Mouse (Mus musculus): ENCODE measurements around the gene Tmem109. TPM values are rescaled to one million over a fixed set of nuclear protein-coding genes. Genes with fewer than 3 reads are reported as not detected.

The Tmem109 gene
- total and polyA plus RNA-seq, 2 experiments from 2014 or later = 22.9 to 39.3 TPM

DNA sequence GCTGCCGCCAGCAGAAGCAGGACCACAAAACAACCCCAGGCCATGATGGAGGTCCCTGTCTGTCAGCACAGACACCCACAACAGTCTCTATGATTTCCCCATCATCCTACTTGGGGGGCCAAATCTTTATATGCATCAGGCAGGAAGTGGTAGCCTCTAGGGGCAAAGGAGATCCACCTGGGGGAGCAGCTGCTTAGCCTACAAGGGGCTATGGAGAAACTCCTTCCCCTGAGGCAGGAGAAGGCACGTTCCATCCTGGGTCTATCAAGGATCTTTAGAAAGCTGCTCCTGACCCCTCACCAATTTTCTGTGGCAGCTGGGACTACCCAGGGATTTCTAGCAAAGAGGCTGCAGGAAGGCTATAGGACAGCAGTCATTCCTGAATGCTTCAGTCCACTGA is 38.7 kb upstream of the Tmem109 start, which contains the start of gene Zp1:
TSS of gene Zp1 (minus strand) at position 101 of the 400 bp plus-strand sequence.
- Histone ChIP-seq H3K4me1 (ENCODE audit: insufficient read depth, low read length) (peaks cover 6% of the 10 kb centered on the region; the same call in 1 of the 2 replicates), H3K27me3 (ENCODE audit: insufficient read depth, low read length) (no peaks in the 10 kb centered on the region), H3K4me2 (ENCODE audit: low read depth, low read length, poor library complexity, severe bottlenecking) (no peak within 1 kb of the TSS), H3K4me3 (ENCODE audit: low read depth, low read length) (no peak within 1 kb of the TSS), H3K9ac (replicated peaks; ENCODE audit: low read length, poor library complexity, severe bottlenecking) (no peak within 1 kb of the TSS), H3K9me3 (ENCODE audit: low read length) (no peaks in the 10 kb centered on the region), H3K27ac (ENCODE audit: low read depth, low read length) (no peak within 1 kb of the TSS), H3K36me3 (ENCODE audit: insufficient read depth, low read length) (no peaks in the 10 kb centered on the region)
- ATAC-seq (ENCODE audit: low FRiP score) (no peak), DNase-seq (ENCODE audit: low spot score) (no peak)
- no peak for TF ChIP-seq CTCF (IDR thresholded peaks at IDR 0.05)
- WGBS = 64% methylated on average over 2 of the region's 2 CpGs

- Histone ChIP-seq H3K9ac (replicated peaks; ENCODE audit: low read length, poor library complexity, severe bottlenecking) (no peak overlapping the region), H3K27me3 (ENCODE audit: insufficient read depth, low read length) (no peaks in the 10 kb centered on the region), H3K27ac (ENCODE audit: low read depth, low read length) (peak overlapping the region; percentile 8), H3K4me3 (ENCODE audit: low read depth, low read length) (no peak overlapping the region), H3K9me3 (ENCODE audit: low read length) (no peaks in the 10 kb centered on the region), H3K36me3 (ENCODE audit: insufficient read depth, low read length) (no peaks in the 10 kb centered on the region), H3K4me1 (ENCODE audit: insufficient read depth, low read length) (peaks cover 6% of the 10 kb centered on the region; the same call in 1 of the 2 replicates), H3K4me2 (ENCODE audit: low read depth, low read length, poor library complexity, severe bottlenecking) (no peak overlapping the region)
- WGBS = 81% methylated on average over 10 of the region's 10 CpGs
- peak; percentile 66 for ATAC-seq (ENCODE audit: low FRiP score)
- peak; percentile 60 for DNase-seq (ENCODE audit: low spot score)
- no peak for TF ChIP-seq CTCF (IDR thresholded peaks at IDR 0.05)
Measured at GRCm38 (mm10) chr19:10918321-10918991, 36.7 kb upstream of the Tmem109 start.

- no peak for DNase-seq (ENCODE audit: low spot score)
- no peaks in the 10 kb centered on the region for H3K9me3 ChIP-seq (ENCODE audit: low read length)
- 71% methylated on average over 5 of the region's 5 CpGs for WGBS
Measured at GRCm38 (mm10) chr19:10916506-10916905, 34.7 kb upstream of the Tmem109 start.

GRCm38 (mm10) chr19:10914870-10915269 is 33.1 kb upstream of the Tmem109 start:
- no peaks in the 10 kb centered on the region for H3K9me3 ChIP-seq (ENCODE audit: low read length)
- H3K9ac ChIP-seq (replicated peaks; ENCODE audit: low read length, poor library complexity, severe bottlenecking) = no peak overlapping the region
- no peak overlapping the region for H3K4me2 ChIP-seq (ENCODE audit: low read depth, low read length, poor library complexity, severe bottlenecking)
- ATAC-seq (ENCODE audit: low FRiP score) (no peak), DNase-seq (ENCODE audit: low spot score) (no peak)
- no peaks in the 10 kb centered on the region for H3K27me3 ChIP-seq (ENCODE audit: insufficient read depth, low read length)
- H3K27ac ChIP-seq (ENCODE audit: low read depth, low read length) = no peak overlapping the region
- H3K36me3 ChIP-seq (ENCODE audit: insufficient read depth, low read length) = no peaks in the 10 kb centered on the region
- H3K4me1 ChIP-seq (ENCODE audit: insufficient read depth, low read length) = peaks cover 6% of the 10 kb centered on the region; the same call in 1 of the 2 replicates
- WGBS = 77% methylated on average over 2 of the region's 2 CpGs
- TF ChIP-seq CTCF (IDR thresholded peaks at IDR 0.05) = no peak
- H3K4me3 ChIP-seq (ENCODE audit: low read depth, low read length) = no peak overlapping the region

More at GRCm38 (mm10) chr19:10916506-10916905, 34.7 kb upstream of the Tmem109 start:
- Histone ChIP-seq H3K27ac (ENCODE audit: low read depth, low read length) (no peak overlapping the region), H3K27me3 (ENCODE audit: insufficient read depth, low read length) (no peaks in the 10 kb centered on the region), H3K9ac (replicated peaks; ENCODE audit: low read length, poor library complexity, severe bottlenecking) (no peak overlapping the region), H3K4me3 (ENCODE audit: low read depth, low read length) (no peak overlapping the region), H3K4me1 (ENCODE audit: insufficient read depth, low read length) (peaks cover 6% of the 10 kb centered on the region; the same call in 1 of the 2 replicates), H3K36me3 (ENCODE audit: insufficient read depth, low read length) (no peaks in the 10 kb centered on the region), H3K4me2 (ENCODE audit: low read depth, low read length, poor library complexity, severe bottlenecking) (no peak overlapping the region)
- no peak for TF ChIP-seq CTCF (IDR thresholded peaks at IDR 0.05)
- no peak for ATAC-seq (ENCODE audit: low FRiP score)

DNA sequence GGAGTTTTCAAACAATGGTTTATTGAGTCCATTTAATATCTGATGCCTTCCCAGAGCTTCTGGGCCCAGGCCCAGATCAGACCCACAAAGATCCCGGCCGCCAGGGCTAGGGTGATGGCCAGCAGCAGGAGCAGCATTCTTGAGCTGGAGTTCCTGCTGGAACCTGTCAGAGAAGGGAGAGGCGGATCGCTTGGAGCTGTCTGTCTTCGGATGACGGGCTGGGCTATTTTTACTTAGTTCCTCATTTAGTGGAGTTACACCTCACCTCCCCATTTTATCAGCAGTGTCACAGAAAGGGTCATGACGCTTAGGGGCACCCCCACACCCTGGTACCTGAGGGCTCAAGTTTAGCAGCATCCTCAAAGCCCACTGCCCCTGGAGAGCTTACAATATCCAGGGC is 32.5 kb upstream of the Tmem109 start:
- ATAC-seq (ENCODE audit: low FRiP score) (no peak), DNase-seq (ENCODE audit: low spot score) (no peak)
- Histone ChIP-seq H3K36me3 (ENCODE audit: insufficient read depth, low read length) (no peaks in the 10 kb centered on the region), H3K27ac (ENCODE audit: low read depth, low read length) (no peak overlapping the region), H3K9ac (replicated peaks; ENCODE audit: low read length, poor library complexity, severe bottlenecking) (no peak overlapping the region), H3K9me3 (ENCODE audit: low read length) (no peaks in the 10 kb centered on the region), H3K4me3 (ENCODE audit: low read depth, low read length) (no peak overlapping the region), H3K4me1 (ENCODE audit: insufficient read depth, low read length) (peaks cover 6% of the 10 kb centered on the region; the same call in 1 of the 2 replicates), H3K4me2 (ENCODE audit: low read depth, low read length, poor library complexity, severe bottlenecking) (no peak overlapping the region), H3K27me3 (ENCODE audit: insufficient read depth, low read length) (no peaks in the 10 kb centered on the region)
- TF ChIP-seq CTCF (IDR thresholded peaks at IDR 0.05) = no peak
- 78% methylated on average over 7 of the region's 7 CpGs for WGBS

GRCm38 (mm10) chr19:10909087-10909721 is 27.4 kb upstream of the Tmem109 start:
- H3K4me1 ChIP-seq (ENCODE audit: insufficient read depth, low read length) = no peaks in the 10 kb centered on the region
- H3K4me3 ChIP-seq (ENCODE audit: low read depth, low read length) = no peak overlapping the region
- H3K9ac ChIP-seq (replicated peaks; ENCODE audit: low read length, poor library complexity, severe bottlenecking) = no peak overlapping the region
- H3K4me2 ChIP-seq (ENCODE audit: low read depth, low read length, poor library complexity, severe bottlenecking) = no peak overlapping the region
- H3K9me3 ChIP-seq (ENCODE audit: low read length) = no peaks in the 10 kb centered on the region
- no peak for TF ChIP-seq CTCF (IDR thresholded peaks at IDR 0.05)
- DNase-seq (ENCODE audit: low spot score) (no peak), ATAC-seq (ENCODE audit: low FRiP score) (no peak)
- no peak overlapping the region for H3K27ac ChIP-seq (ENCODE audit: low read depth, low read length)
- H3K27me3 ChIP-seq (ENCODE audit: insufficient read depth, low read length) = no peaks in the 10 kb centered on the region
- peaks cover 30% of the 10 kb centered on the region for H3K36me3 ChIP-seq (ENCODE audit: insufficient read depth, low read length)
- 89% methylated on average over 6 of the region's 6 CpGs for WGBS

Measured in midbrain, postnatal 0 days (tissue).